Mouse (Mus musculus) ovary, postnatal 36 days (tissue): ENCODE measurements around the gene Nkx6-1.

ENCODE experiments used
- DNase-seq: peaks from one replicate; pipeline ENCODE4 v3.0.0; 2022; ENCODE audit warnings: low spot score, mixed read lengths

The Nkx6-1 gene

DNA sequence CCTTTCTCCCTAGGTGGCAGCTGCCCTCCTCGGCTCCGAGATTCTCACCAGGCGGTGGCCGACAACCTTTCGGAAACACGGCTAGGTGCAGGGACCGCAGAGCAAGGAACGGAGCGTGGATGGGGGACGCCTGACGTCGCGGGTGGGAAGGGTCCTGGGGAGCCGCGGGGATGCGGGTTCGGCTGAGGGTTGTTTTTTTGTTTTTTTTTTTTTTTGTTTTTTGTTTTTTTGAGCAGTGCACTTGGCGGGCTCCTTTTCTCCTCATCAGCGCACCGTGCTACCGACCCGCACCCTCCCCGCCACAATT, 5.9 kb downstream of the Nkx6-1 start:
- no peak for DNase-seq

DNA sequence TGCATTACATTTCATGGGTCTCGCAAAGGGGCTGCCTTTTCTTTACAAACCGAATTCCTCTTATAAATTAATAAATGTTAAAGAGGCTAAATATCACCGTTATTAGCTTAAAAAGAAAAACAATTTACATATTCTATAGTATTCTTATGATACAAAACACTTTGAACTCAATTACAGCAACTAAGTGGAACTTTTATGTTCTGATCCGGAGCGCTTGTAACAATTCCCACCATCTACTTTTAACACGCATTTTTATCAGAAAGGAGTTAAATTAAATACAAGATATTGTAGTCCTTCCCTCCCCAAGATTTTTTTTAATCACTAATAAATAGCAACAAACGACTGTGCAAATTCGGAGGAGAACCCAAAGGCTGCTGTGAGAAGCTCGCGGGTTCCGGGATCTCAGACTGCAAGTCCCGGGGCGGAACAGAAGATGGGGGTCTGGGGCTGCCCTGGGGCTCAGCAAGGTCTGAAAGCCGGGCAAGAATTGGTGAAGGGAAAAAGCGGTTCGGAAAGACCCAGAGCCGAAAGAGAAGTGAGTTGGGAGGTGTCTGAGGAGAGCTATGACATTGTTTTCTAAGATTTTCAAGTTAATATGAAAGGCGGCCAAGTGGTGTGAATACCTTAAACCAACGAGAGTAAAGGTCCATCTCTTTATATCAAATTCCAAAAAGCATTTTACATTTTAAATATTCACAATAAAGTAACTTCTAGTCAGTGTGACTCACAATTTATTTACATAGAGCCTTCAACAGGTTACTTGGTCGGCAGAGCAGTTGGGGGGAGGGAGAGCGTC, 6.4 kb downstream of the Nkx6-1 start:
- DNase-seq = no peak

DNA sequence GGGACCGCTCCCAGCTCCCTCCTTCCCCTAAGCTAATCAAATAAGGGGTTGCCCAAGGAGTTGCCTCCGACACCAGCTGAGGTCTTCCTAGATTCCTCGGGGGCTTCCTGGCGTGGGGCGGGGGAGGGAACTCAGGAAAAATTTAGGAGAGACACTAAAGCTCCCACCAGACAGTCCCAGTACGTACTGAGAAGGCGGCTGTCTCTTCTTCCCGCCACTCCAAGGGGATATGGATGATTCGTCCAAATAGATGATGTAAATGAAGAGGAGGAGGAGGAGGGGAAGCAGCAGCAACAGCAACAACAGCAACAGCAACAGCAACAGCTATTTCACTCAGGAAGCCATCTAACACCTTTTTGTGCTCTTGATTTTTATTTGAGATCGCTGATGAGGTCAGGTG, 7.1 kb downstream of the Nkx6-1 start:
- no peak for DNase-seq

DNA sequence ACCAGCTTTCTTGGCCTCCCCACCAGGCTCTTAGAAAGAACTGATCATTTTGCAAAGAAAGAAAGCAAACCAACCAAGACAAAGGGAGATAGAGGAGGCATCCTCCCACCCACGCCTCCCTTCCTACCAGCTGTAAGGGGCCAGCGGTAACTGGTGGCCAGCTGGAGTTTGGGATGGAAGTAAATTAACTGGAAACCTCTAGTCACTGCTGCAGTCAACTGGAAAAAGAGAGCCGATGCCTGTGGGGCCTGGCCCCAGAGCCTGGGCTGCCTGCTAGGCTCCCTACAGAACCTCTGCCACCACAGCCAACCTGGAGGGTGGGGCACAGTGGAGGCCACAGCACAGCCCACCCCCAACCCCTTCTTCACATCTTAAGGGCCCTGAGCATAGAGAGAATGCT, 8.7 kb downstream of the Nkx6-1 start:
- no peak for DNase-seq

DNA sequence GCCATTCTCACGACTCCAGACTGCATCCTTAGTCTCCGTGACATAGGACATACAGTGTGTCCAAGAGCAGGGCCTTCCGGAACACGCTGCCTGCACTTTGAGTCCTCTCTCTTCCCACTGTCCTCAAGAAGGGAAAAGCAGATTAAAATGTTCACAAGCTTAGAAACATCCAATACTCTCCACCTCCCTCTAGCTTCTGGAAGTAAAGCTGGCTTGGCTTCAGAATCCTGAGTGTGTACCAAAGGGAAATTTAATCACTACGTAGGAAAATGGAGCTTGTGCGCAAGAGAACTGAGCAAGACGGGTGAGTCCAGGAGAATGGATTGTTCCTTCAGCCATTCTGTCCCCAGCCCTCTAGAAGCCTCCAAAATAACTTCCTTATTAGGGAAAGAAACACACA, 9.4 kb downstream of the Nkx6-1 start:
- DNase-seq = no peak

DNA sequence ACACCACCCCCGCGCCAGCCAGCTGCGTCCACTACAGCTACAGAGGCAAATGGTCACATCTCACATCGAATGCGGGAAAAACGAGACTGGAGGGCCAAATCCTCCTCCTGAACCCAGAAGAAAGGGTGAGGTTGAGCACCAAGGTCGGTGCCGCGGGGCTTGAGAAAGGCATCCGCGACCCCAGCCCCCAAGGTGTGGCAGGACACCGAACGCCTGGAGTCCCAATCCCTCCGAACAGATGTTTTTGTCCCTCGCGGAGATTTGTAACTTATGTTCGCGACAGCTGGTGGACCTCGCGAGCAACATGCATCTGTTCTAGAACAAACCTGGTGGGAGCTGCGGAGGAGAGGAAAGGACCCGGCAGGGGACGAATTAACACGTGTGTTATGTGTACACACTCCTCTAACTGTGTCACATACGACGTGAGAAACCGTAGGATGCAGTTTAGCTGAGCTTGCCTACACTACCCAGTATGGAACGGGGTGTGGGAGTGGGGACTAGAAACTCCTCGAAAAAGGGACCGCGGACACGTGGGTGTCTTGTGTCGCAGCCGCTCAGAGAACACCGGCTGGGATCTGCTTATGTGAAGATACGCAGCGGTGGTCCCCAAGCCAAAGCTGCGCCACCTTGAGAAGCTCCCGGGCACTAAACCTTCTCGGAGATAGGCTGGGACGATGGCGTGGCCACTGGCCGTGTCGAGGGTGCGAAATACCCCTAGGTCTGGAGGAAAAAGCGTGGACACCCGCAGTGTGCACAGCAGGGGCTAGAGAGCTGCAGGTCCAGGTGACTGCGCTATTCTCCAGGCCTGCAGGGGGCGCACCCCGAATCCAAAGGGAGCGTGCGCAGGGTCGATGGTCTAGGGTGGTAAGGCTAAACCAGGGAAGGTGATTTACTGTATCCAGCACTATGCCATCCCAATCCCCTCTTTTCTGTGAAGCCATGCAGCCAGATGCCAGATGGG, 16.8 kb downstream of the Nkx6-1 start:
- no peak for DNase-seq

DNA sequence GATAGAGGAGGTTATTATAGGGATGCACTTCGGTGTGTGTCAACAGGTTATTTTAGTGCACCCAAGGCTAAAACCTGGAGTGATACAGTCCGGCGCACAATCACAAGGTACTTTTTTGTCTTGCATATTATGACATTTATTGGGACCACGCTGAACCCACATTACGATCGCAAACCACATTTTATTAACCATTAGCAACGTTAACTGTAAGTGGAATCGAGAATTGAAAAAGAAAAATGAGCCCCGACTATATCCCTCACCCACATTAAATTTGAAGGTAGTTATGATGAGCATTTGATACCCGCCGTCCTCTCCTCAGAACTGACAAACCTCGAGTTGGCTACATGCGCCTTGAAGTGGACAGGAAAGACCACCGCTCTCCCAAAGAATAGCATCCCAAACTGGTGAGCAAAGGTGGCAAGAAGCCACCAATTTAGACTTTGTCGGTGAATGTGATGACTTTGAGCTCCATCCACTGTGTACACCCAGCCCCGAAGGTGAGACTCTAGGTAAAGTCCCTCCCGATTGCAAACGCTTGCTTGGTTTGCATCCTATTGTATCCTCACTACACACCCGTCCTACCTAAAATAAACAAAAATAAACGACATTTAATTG, 17.7 kb downstream of the Nkx6-1 start:
- DNase-seq = no peak

DNA sequence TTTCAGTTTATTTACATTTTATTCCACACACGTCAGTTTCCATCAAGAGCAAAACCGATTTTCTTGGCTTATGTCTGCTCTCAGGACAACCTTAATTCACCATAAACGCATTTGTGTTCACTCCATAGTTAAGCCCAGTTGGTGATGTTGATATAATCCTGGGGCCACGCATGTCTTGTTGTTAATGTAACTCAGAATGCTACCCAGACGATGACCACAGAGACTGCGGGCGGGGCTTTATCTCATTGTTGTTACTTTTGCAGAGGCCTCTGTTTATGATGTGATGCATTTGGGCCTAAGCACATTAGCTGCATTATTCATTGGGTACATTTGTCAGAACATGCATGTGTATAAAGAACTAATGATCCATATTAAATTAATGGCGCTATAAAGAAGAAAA, 19.7 kb downstream of the Nkx6-1 start:
- no peak for DNase-seq

DNA sequence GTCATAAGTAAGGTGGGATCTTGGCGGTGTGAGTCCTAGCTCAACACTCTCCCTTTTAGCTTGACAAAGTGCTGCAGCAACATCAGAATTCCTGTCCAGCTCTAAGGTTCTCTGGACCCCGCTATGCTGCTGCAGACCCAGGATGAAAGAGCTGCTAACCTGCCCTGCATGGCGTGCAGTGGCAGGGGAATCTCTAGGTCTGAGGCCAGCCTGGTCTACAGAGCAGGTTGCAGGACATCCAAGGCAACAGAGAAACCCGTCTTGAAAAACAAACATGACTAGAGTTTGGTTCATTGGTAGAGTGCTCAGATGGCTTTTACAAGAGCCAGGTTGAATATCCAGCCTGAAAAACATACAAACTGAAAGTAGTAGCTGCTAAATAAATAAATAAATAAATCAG, 26.7 kb downstream of the Nkx6-1 start:
- DNase-seq = no peak
